Mouse (Mus musculus) kidney, postnatal 14 days (tissue): ENCODE results near the gene Snx14.
"Not testable (repeated sequence)": the region's sequence is repeated elsewhere in the genome, so short reads cannot be mapped to it uniquely, and the experiment has no call there.

Experiments
- DNase-seq: peaks from one replicate; pipeline ENCODE4 v3.0.0; 2022; ENCODE audit warnings: mixed read lengths

Gene Snx14

DNA sequence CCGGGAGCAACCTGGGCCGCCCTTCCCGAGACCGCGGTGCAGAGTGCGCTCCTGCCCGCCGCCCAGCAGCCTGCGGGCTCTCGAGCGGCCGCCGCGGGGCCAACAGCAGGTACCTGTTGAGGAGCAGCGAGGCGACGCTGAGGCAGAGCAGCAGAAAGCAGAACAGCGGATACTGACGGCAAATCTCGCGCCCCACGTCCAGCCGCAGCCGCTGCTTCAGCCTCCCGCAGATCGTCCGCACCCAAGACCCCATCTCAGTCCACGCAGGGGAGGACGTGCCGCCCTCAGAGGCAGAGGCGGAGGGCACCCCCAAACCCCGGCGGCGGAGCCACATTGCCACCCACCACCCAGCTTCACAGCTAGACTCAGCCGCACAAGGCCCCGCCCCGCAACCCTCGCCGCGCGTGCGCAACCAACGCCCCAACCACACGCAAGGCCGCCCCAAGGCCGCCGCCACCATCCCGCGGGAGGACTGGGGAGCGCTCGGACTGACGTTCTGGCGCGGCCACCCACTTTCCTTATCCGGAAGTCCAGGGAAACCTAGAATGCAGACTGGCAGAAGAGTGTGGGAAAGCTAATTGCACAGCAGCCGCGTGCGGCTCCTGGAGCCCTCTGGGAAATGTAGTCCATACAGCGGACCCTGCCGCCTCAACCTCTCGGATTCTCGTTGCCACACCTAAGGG, at the start of gene Snx14:
TSS of gene Snx14 (minus strand) at position 404 of the 683 bp plus-strand sequence.
- DNase-seq = peak; percentile 97

DNA sequence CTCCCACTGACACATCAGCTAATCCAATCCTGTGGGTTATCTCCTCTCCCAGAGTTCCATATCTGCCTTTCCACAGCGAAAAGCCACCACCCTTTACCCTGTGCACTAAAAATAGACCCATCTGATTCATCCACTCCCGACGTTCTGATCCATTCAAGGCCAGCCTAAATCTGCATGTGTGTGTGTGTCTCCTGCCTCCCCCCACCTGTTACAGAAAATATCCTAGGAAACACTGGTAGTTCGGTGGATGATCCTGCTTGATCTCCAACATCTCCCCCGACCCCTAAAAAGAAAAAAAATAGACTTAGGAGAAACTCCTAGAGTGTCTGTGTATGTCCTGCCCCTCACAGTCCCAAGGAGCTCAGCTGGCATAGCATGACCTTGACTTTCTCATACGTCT, 45.8 kb upstream of the Snx14 start:
- no peak for DNase-seq

DNA sequence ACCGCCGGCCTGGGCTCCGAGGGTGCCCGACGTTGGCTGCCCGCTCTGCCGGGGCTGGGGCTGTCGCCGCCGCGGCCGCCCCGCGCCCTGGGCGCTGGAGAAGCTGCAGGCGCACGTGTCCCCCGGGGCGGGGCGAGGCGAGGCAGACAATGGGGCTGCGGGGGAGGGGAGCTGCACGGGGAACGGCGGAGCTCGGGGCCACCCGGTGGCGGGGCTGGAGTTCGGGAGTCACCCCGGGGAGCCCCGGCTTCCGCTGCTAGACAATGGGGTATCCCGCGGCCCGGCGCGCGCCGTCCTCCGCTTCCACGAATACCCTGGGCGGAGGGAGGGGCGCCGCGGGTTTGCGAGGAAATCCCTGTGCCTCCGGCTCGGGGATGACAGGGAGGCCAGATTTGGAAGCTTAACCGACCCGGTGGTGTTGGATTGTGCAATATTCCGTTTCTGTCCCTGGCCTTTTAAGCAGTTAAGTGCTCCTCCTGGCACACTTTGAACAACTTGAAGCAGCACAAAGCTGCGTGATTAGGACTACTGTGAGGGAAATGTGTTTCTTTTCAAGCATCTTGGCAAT, 44.2 kb upstream of the Snx14 start:
- no peak for DNase-seq

DNA sequence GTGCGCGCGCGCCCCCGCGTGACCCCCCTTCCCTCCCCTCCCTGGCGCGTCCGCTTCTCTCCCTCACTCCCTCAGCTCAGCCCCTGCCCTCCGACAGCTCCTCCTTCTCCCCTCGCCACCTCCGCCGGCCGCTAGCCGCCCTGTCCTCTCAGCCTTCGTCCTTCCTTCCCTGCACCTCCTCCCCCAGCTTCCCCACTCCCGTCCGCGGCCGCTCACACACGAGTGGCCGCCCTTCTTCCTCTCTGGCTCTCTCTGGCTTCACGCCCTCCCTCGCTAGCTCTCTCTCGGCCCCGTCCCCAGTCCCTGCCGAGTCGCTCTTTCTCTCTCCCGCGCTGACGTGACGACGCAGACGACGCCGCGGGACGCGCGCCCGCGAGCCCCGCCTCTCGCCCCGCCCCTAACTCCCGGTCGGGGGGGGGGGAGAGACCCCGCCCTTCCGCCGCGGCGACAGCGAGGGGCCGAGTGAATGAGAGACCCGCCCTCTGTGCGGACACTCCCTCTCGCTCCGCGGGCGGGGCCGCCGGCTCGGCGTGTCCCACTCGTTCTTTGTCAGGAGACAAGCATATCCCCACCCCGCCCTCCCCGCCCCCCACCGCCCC, 43.6 kb upstream of the Snx14 start, which contains the start of gene Syncrip:
TSS of gene Syncrip (minus strand) at position 345 of the 599 bp plus-strand sequence.
- DNase-seq = peak; percentile 96

DNA sequence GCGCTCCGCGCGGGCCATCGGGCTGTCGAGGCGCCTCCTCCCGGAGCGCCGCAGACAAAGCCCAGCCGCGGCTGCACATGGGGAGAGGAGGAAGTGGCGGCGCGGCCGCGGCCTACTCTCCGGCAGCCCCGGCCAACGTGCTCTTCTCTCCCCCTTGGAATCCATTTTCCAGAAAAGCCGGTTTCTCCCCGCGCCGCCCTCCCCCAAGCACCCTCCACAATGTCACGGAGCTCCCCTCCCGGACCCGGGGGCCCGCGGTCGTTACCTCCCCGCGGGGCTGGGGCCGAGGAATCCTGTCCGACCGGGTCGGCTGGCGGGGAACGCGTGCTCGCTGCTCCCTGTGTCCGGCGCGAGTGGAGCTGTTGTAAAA, 43.0 kb upstream of the Snx14 start:
- peak; percentile 68 for DNase-seq

DNA sequence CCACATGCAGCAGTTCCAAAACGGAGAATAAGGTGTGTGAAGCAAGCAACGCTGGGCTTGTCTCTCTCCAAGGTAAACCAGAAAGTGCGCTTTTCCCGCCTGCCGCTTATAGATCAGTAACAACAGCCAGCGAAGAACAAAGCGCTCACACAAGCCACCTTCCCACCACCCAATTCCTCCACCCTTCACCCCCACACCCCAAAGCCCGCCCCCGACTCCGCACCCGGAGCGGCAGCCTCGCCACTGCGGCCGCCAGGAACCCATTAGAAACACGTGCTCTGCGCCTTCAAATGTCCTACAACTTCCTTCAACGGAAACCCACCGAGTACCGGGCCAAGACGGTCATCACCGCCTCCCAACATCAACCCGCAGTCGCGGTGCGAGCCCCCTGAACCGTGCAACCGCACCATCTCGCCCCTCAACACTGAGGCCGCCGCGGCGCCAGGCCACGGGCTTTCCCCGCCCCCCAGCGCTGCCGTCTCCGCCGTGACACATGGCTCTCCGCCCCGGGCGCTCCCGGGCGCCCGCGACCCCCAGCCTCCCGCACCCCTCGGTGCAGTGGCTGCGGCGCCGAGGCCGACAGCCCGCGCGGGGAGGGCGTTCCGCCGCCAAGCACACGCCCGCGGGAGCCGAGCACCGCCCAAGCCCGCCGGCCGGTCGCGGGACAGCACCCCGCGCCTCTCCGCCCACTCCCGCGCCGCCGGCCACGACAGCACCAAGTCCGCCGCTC, 42.5 kb upstream of the Snx14 start:
- DNase-seq = peak; percentile 49

DNA sequence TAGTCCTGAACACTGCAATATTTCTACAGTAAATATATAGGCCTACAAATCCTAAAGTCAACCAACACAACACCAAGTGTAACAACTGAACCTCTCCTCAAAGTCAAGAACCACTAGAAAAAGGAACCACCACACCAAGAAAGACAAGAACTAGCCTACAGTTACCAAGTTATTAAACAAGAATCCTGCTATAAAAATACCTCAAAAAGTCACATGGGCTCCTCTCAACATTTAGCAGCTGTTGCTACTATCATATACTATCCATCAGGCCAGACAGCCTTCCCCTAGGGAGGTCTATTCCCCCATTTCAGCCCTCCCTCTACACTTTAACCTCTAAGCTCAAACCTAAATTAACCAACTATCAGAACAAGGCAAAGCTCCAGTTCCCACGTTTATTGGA, 41.4 kb upstream of the Snx14 start:
- DNase-seq = no peak

DNA sequence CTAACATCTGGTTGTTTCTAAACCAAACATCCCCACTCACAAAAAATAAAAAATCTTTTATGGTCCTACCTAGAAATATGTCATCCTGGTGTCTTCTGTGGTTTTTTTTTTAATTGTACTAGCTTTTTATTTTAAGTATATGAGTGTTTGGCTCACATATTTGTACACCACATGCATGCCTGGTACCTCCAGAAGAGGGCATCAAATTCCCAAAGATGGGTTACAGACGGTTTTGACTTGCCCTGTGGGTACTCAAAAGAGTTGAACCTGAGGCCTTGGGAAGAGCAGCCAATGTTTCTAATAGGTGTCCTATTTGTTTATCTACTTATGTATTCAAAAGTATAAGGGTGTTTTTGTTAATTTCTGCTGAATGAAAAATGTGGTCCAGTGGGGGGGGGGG, 37.4 kb upstream of the Snx14 start:
- DNase-seq = no peak

DNA sequence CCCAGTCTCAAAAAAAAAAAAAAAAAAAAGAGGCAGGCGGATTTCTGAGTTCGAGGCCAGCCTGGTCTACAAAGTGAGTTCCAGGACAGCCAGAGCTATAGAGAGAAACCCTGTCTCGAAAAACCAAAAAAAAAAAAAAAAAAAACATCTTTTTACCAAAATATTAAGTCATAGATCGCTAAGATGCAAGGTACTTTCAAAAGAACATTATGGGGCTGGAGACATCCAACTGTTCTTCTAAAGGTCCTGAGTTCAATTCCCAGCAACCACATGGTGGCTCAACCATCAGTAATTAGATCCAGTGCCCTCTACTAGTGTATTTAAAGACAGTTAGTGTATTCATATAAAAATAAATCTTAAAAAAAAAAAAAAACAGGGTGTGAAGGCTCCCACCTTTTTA, 22.3 kb upstream of the Snx14 start:
- not testable (repeated sequence) for DNase-seq

DNA sequence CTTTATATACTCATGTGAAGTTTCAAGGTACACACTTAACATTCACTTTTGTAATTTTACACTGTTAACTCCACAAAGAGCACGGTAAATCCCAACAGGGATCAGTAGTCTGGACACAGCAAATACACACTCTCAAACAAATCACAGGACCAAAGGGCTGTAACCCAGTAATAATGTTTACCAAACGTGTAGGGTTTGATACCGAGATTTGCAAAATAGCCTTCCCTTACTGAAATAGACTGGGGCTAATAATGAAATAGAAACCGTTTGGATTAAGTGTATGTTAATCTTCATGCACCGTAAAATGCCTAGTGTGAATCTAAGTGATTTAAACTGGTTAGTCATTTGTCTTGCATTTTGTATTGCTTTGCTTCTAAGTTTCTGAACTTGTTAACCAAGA, 1.2 kb upstream of the Snx14 start:
- DNase-seq = no peak

DNA sequence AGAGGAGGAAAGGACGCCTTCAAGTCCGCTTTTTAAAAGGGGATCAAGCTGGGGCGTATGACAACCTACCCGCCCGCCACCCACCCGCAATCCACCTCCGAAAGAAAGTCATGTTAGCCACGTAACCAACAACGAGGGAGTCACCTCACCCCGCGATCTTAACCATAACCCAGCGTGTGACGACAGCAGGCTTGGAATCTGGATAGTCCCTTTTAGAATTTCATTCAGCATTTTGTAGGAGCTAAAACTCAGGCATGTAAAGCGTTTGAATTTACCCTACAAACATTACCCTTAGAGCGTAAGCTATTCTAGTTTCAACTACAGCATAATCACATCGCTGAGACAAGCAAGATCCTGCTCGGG, 461 bp upstream of the Snx14 start:
- no peak for DNase-seq

DNA sequence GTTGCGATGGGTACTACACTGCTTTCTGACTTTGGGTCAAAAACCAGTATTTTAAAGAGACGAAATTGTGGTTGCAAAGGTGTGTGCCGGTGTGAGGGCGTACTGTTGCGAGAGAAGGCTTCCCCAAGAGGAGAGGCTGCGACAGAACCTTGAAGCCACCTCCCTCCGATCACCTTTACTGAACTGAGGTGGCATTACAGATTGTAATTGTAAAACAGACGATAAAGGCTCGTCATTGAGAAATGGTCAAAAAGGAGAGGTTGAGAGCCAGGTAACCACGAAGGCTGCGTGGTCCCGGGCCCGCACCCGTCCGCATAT, 562 bp downstream of the Snx14 start:
- DNase-seq = no peak

DNA sequence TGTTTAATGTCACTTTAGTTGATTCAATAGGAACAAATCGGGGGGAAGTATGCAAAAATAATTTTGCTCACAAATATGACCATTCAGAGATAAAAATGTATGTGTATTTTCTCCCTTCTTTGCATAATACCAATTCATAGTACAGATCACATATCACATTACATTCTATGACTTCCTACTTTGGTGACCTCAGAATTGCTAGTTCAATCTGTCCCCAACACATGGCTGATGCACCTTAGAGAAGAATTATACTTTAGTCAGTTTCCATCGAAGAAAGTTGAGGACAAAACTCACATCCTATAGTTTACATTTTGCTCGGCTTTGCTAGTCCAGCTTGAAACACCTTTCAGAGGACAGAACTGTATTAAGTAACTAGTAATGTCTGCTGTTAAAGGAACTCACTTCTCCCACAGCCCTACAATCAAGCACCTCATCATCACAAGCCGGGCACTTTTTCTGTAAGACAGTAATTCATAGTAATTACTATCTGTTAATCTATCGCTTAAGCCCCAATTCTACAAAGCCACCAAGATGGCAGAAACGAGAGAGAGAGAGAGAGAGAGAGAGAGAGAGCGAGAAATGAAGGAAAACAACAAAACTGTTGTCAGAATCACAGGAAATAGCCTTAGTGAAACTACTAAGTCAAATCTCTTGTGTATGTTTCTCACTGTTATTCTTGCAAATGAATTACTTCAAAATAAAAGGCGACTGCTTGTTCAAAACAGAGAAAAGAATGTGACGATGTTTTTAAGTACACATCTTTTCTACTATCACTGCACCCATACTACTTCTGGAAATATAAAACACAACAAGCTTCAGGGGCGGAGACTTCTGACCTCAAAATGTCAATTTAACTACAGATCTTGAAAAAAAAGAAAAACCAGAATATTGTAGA, 1.2 kb downstream of the Snx14 start:
- DNase-seq = no peak

DNA sequence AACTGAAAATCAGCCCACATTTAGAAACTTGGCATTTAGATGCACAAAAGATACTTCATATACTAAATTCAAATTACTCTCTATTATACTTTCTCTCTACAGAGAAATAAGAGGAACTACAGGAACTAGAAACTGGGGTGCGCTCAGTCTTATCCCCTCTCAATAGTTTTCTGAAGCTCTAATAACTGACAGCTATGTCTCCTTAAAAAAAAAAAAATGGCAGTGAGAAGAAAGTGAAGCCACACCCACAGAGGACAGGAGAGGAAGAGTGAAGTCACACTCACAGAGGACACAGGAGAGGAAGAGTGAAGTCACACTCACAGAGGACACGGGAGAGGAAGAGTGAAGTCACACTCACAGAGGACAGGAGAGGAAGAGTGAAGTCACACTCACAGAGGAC, 14.4 kb downstream of the Snx14 start:
- no peak for DNase-seq

DNA sequence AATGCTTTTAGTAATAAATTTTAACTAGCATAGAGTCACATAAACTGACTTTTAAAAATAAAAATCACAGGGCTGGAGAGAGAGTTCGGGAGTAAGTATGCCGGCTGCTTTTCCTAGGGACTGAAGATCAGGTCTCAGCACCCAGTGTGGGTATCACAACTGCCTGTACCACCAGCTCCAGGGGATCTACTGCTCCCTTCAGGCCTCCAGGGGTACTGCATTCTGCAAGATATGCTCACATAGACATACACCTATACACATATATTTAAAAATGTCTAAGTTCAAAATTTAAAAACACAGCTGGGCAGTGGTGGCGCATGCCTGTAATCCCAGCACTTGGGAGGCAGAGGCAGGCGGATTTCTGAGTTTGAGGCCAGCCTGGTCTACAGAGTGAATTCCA, 16.3 kb downstream of the Snx14 start:
- DNase-seq = no peak

DNA sequence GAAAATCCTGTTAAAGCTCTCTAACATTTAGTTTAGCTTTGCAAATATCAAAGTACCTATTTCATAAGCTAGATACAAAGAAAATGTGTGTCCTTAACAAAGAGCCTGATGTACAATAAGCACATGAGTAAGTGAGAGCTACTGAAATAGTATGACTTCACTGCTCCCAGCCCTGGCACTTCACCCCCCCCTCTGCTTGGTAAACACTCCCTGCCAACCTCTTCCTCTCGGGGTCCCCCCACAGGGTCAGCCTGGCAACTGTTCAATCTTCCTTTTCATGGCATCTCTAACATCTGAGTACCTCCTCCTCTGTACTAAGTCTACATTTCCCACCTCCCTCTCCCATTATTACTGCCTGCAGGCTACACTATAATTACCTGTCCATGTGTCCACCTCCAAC, 22.0 kb downstream of the Snx14 start:
- no peak for DNase-seq

DNA sequence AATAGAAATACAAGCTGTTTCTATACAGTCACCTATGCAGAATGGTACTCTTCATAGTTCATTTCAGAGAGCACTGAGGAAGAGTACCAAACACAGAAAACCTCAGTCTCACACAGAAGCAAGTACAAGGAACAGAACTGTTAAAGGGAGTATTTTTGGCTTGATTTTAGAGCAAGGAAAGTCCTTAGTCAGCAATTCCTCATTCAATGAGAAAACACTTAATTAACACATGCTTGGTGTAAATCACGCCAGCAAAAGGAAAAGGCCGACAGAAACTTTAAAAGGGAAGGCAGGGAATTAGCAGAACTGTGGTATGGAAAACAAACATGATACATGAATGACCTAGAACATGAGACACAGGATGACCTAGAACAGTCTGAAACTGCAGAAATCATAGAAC, 28.8 kb downstream of the Snx14 start:
- no peak for DNase-seq

DNA sequence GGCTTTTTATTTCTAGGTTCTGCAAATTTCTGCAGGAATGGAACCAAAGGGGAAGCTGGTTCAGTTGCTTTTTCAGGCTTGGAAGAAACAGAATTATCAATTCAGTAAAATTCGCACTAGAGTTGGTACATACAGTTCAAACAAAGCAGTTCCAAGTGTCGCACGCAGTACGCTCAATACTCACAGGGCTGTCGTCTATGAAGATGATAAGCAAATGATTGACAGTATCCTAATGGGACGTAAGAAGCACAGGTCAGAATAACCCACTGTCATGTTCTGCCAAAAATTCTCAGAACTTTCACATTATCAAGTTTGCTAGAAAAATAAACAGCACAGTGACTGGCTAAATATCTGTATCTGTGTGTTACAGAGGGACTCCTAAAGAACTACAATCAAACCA, 34.2 kb downstream of the Snx14 start:
- no peak for DNase-seq

DNA sequence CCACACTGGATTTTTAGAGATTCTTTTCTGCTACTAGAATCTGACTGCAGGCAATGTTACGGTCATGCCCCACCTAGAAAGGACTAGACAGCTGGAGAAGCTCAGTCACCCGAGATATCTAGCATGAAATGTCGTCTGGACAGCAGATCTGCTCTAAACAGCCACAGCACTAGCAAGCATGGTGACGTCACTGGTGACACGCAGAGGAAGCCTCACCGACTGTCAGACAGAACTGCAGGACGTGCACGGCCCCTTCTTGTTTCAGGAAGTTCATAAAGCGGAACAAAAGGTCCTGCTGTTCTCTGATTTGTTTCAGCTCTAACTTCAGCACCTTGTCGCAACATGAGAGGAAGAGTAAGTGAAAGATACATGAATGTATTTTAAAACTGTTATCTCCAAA, 34.7 kb downstream of the Snx14 start:
- DNase-seq = peak; percentile 10

DNA sequence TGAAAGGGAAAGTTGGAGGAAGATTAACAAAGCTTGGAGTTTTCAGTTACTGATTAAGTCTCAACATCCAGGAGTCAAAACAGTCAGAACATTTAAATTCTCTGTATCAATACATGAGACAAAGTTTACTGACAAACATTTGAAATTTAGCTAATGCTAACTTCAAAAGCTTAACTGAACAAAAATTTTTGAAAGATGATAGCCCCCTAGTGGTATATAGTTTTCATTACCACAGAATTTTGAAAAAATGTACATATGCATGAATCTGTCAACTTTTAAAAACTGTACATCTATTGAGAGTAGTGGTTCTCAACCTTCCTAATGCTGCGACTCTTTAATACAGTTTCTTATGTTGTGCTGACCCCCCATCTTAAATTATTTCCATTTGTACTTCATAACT, 40.3 kb downstream of the Snx14 start:
- DNase-seq = no peak

DNA sequence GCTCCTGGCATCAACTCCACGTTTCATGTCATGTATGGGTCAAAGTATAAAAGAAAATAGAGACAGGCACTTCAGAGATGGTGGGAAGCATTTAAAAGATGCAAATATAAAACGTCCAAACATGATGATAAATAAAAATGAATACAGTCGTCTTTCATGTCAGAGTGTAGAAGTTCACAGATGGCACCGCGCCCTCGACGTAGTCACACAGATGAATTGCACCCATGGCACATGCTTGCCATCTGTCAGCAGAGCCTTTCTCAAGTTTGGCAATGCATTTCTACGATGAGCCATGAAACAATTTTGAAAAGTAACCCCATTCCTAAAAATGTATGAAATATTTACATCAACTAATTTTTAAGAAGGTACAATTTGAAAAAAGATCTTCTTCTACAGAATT, 43.9 kb downstream of the Snx14 start:
- DNase-seq = no peak

DNA sequence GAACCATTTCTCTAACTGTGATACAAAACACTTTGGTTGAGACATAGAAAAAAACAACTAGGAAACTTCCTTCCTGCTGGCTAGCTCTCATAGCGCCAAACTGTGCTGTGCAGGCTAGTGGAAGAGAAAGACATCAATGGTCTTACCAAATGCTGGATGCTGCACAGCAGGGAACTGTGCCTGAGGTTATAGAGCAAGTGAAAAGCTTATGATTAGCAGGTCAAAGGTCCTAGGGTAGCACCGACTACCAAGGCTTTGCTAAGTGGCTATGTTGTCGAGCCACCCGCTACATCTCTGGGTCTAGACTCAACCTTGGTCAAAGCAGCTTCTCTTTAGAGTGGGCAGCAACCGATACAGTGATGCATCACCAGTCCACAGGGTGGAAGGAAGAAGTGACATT, 49.9 kb downstream of the Snx14 start:
- DNase-seq = no peak

DNA sequence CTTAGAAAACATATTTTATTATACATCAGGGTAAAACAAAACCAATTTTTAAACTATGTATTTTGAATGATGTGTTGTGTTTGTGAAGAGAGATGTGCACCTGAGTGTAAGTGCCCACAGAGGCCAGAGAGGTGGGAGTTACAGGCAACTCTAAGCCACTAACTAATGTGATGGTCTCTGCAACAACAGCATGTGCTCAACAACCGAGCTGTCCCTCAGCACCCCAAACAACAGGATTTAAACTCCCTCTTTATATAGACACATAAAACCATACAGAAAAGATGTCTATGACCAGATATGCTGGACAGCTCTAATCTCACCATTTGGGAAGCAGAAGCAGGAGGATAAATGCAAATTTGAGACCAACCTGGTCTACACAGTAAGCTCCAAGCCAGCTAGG, 58.2 kb downstream of the Snx14 start:
- no peak for DNase-seq
